Mouse (Mus musculus): ENCODE measurements around the gene Rap1gds1. TPM values are rescaled to one million over a fixed set of nuclear protein-coding genes. Genes with fewer than 3 reads are reported as not detected.

The Rap1gds1 gene
- polyA plus RNA-seq, 1 experiment from 2014 or later = 22.5 TPM

DNA sequence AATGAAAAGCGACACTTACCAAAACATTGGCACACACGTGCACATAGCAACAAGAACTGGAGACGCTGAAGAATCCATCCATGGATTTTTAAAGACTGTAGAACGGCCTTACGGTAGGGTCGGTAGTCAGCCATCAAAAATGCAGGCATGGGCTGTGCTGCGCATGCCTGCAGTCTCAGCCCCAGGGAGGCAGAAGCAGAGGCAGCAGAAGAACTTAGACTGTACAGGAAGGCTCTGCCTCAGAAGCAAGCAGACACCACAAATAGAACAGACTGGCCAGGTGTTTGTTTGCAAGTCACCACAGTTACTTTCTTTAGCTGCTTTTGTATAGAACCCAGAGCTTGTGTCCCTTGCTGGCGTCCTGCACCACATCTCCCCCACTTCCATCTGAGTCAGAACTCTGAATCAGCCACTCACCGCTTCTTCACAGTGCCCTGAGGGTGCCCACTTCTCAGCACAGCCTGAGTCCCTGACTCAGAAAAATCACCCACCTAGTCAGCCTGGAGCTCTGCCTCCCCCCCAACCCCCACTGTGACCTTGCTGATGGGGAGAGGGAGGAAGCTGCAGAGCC lies 174.3 kb downstream of the Rap1gds1 start:
- Histone ChIP-seq H3K4me1 (replicated peaks; ENCODE audit: control insufficient read depth, insufficient read depth) (no peaks in the 10 kb centered on the region), H3K9ac (ENCODE audit: low read length) (no peak overlapping the region), H3K27ac (replicated peaks) (no peak overlapping the region), H3K4me2 (replicated peaks; ENCODE audit: low read depth) (no peak overlapping the region), H3K9me3 (ENCODE audit: control insufficient read depth, low read length) (no peaks in the 10 kb centered on the region), H3K27me3 (ENCODE audit: control insufficient read depth, insufficient read depth, low read length) (no peaks in the 10 kb centered on the region), H3K4me3 (ENCODE audit: low read depth, low read length) (no peak overlapping the region), H3K36me3 (ENCODE audit: control insufficient read depth, insufficient read depth, low read length) (peaks cover 5% of the 10 kb centered on the region; the same call in 1 of the 2 replicates)
- DNase-seq (ENCODE audit: low spot score) (no peak), ATAC-seq (ENCODE audit: low FRiP score, low TSS enrichment) (no peak)
- WGBS = 73% methylated on average over 9 of the region's 9 CpGs
- TF ChIP-seq EP300 (optimal IDR thresholded peaks at IDR 0.05) = no peak

DNA sequence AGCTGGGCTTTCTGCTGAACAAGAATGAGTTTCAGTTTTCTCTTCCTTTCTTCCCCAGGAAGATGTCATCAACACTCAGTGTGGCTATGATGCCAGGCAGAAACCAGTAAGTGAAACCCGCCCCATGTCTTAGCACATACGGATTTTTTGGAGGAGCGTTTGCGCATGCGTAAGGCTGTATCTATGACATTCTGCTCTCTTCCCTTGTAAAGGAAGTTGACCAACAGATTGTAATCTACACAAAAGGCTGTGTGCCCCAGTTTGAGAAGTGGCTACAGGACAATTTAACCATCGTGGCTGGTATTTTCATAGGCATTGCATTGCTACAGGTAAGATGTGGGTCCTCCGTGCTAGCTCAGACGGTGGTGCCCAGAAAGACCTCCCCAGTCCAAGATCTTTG lies 176.9 kb downstream of the Rap1gds1 start:
- Histone ChIP-seq H3K27me3 (ENCODE audit: control insufficient read depth, insufficient read depth, low read length) (no peaks in the 10 kb centered on the region), H3K4me2 (replicated peaks; ENCODE audit: low read depth) (no peak overlapping the region), H3K4me3 (ENCODE audit: low read depth, low read length) (no peak overlapping the region), H3K4me1 (replicated peaks; ENCODE audit: control insufficient read depth, insufficient read depth) (no peaks in the 10 kb centered on the region), H3K9ac (ENCODE audit: low read length) (no peak overlapping the region), H3K9me3 (ENCODE audit: control insufficient read depth, low read length) (no peaks in the 10 kb centered on the region), H3K27ac (replicated peaks) (no peak overlapping the region), H3K36me3 (ENCODE audit: control insufficient read depth, insufficient read depth, low read length) (peaks cover 5% of the 10 kb centered on the region; the same call in 1 of the 2 replicates)
- ATAC-seq (ENCODE audit: low FRiP score, low TSS enrichment) = no peak
- DNase-seq (ENCODE audit: low spot score) = no peak
- 96% methylated on average over 8 of the region's 8 CpGs for WGBS
- TF ChIP-seq EP300 (optimal IDR thresholded peaks at IDR 0.05) (no peak), CTCF (IDR thresholded peaks at IDR 0.05; ENCODE audit: low read depth) (no peak)

DNA sequence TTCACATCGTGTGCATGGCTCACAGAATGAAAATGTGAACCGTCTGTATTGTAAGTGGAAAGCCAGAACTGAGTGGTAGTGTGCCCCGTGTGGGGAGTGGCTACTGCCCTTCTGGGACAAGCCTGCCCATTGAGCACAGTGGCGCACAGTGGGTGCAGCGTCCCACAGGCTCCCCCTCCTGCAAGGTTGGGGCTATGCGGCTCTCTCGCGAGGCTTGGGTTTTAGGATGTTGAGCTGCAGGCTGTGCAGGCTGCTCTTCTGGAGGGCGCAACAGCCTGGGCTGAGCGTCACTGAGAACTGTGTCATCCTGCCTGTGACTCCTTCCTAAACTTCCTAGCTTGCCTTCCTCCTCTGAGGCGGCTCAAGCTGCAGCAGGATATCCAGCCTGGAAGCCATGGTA lies 177.5 kb downstream of the Rap1gds1 start:
- Histone ChIP-seq H3K27me3 (ENCODE audit: control insufficient read depth, insufficient read depth, low read length) (no peaks in the 10 kb centered on the region), H3K4me2 (replicated peaks; ENCODE audit: low read depth) (no peak overlapping the region), H3K27ac (replicated peaks) (no peak overlapping the region), H3K4me1 (replicated peaks; ENCODE audit: control insufficient read depth, insufficient read depth) (no peaks in the 10 kb centered on the region), H3K9me3 (ENCODE audit: control insufficient read depth, low read length) (no peaks in the 10 kb centered on the region), H3K36me3 (ENCODE audit: control insufficient read depth, insufficient read depth, low read length) (peaks cover 5% of the 10 kb centered on the region; the same call in 1 of the 2 replicates), H3K9ac (ENCODE audit: low read length) (no peak overlapping the region), H3K4me3 (ENCODE audit: low read depth, low read length) (no peak overlapping the region)
- WGBS = 88% methylated on average over 11 of the region's 11 CpGs
- DNase-seq (ENCODE audit: low spot score) = no peak
- 0 out of 2 replicates have a peak, but pooled peaks have one; percentile 2 for TF ChIP-seq CTCF (IDR thresholded peaks at IDR 0.05; ENCODE audit: low read depth)
- TF ChIP-seq EP300 (optimal IDR thresholded peaks at IDR 0.05) = no peak
- no peak for ATAC-seq (ENCODE audit: low FRiP score, low TSS enrichment)

DNA sequence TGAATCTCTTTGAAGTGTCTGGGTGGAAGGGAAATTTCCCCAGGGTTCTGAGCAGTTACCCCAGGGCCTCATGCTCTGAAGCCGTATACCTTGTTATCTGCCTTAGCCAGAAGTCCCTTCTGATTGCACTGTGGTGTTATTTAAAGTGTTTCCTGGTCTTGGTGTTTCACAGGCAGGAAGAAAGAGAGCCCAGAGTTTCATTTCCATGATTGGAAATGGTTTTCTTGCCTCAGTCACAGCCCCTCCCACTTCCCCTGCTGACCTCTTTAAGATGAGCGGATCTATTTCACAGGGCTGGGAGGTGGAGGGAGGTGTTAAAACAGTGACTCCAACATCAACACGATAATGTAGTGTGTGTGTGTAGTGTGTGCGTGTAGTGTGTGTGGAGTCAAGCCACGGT lies 181.5 kb downstream of the Rap1gds1 start:
- H3K4me3 ChIP-seq (ENCODE audit: low read depth, low read length) = no peak overlapping the region
- H3K27ac ChIP-seq (replicated peaks) = no peak overlapping the region
- DNase-seq (ENCODE audit: low spot score) (no peak), ATAC-seq (ENCODE audit: low FRiP score, low TSS enrichment) (peak; percentile 56; the same call in 1 of the 2 replicates)
- WGBS = 42% methylated on average over 5 of the region's 5 CpGs
- H3K4me2 ChIP-seq (replicated peaks; ENCODE audit: low read depth) = no peak overlapping the region
- H3K9ac ChIP-seq (ENCODE audit: low read length) = no peak overlapping the region
- H3K27me3 ChIP-seq (ENCODE audit: control insufficient read depth, insufficient read depth, low read length) = no peaks in the 10 kb centered on the region
- no peaks in the 10 kb centered on the region for H3K4me1 ChIP-seq (replicated peaks; ENCODE audit: control insufficient read depth, insufficient read depth)
- no peak for TF ChIP-seq EP300 (optimal IDR thresholded peaks at IDR 0.05)
- no peak for TF ChIP-seq CTCF (IDR thresholded peaks at IDR 0.05; ENCODE audit: low read depth)
- H3K36me3 ChIP-seq (ENCODE audit: control insufficient read depth, insufficient read depth, low read length) = peaks cover under 1% of the 10 kb centered on the region; the same call in 1 of the 2 replicates
- H3K9me3 ChIP-seq (ENCODE audit: control insufficient read depth, low read length) = no peaks in the 10 kb centered on the region

DNA sequence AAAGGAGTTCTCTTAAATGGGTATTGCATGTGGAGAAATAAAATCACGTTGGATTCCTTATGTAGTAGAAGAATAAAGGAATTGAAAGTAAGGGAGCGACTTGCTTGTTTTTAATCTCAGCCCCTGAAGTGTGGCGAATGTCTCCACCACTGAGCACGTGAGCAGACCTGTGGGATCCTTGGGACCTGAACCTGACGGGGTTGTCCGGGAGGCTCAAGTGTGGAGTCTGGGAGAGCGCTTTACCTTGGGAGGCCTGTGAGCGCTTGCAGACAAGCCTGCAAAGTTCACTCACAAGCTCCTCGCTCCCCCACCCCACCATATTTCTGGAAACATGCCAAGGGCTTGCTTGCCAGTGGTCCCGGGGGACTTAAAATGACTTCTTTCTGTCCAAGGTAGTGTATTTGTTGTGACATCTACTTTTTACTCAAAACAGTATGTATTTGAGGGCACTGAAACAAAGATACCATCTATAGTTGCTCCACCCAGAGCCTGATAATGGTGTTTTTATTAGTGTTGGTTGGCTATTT lies 185.2 kb downstream of the Rap1gds1 start:
- H3K27ac ChIP-seq (replicated peaks) = no peak overlapping the region
- H3K9ac ChIP-seq (ENCODE audit: low read length) = no peak overlapping the region
- no peak for TF ChIP-seq EP300 (optimal IDR thresholded peaks at IDR 0.05)
- no peak for TF ChIP-seq CTCF (IDR thresholded peaks at IDR 0.05; ENCODE audit: low read depth)
- ATAC-seq (ENCODE audit: low FRiP score, low TSS enrichment) = no peak
- H3K4me3 ChIP-seq (ENCODE audit: low read depth, low read length) = no peak overlapping the region
- WGBS = 63% methylated on average over 10 of the region's 10 CpGs
- H3K4me1 ChIP-seq (replicated peaks; ENCODE audit: control insufficient read depth, insufficient read depth) = no peaks in the 10 kb centered on the region
- no peaks in the 10 kb centered on the region for H3K27me3 ChIP-seq (ENCODE audit: control insufficient read depth, insufficient read depth, low read length)
- H3K4me2 ChIP-seq (replicated peaks; ENCODE audit: low read depth) = no peak overlapping the region
- no peaks in the 10 kb centered on the region for H3K36me3 ChIP-seq (ENCODE audit: control insufficient read depth, insufficient read depth, low read length)
- no peak for DNase-seq (ENCODE audit: low spot score)
- no peaks in the 10 kb centered on the region for H3K9me3 ChIP-seq (ENCODE audit: control insufficient read depth, low read length)

DNA sequence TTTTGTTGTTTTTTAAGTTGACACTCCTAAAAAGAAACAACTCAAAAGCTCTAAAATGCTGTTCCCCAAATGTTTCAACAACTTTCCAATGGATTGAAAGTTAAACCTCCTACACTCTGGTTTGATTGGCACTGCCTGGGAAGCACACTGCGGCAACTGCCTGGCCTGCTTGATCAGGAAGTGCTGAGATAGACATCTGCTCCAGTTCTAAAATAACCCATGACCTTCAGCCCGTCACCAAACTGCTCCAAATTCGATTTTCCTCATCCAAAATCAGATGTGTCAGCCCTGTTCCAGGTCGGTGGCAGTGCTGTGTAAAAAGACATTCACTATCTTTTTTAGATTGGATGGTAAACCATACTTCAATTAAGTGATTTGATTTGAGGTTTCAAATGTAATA lies 185.8 kb downstream of the Rap1gds1 start:
- no peaks in the 10 kb centered on the region for H3K9me3 ChIP-seq (ENCODE audit: control insufficient read depth, low read length)
- no peak overlapping the region for H3K4me3 ChIP-seq (ENCODE audit: low read depth, low read length)
- H3K27ac ChIP-seq (replicated peaks) = no peak overlapping the region
- DNase-seq (ENCODE audit: low spot score) = no peak
- H3K9ac ChIP-seq (ENCODE audit: low read length) = no peak overlapping the region
- no peaks in the 10 kb centered on the region for H3K4me1 ChIP-seq (replicated peaks; ENCODE audit: control insufficient read depth, insufficient read depth)
- no peak overlapping the region for H3K4me2 ChIP-seq (replicated peaks; ENCODE audit: low read depth)
- H3K36me3 ChIP-seq (ENCODE audit: control insufficient read depth, insufficient read depth, low read length) = no peaks in the 10 kb centered on the region
- no peak for ATAC-seq (ENCODE audit: low FRiP score, low TSS enrichment)
- no peaks in the 10 kb centered on the region for H3K27me3 ChIP-seq (ENCODE audit: control insufficient read depth, insufficient read depth, low read length)
- TF ChIP-seq EP300 (optimal IDR thresholded peaks at IDR 0.05) = no peak
- no peak for TF ChIP-seq CTCF (IDR thresholded peaks at IDR 0.05; ENCODE audit: low read depth)
- WGBS = 67% methylated on average over 4 of the region's 4 CpGs

Data from stomach, postnatal 0 days (tissue).